Mouse (Mus musculus) layer of hippocampus, adult 11-12 months (tissue): ENCODE measurements around the gene Ets1.

Source experiments
- DNase-seq: peaks from one replicate; pipeline ENCODE4 v3.0.0; 2022; ENCODE audit warnings: low spot score

Gene Ets1

GRCm38 (mm10) chr9:32666611-32667517 lies 30.8 kb downstream of the Ets1 start:
- DNase-seq = peak; percentile 11

DNA sequence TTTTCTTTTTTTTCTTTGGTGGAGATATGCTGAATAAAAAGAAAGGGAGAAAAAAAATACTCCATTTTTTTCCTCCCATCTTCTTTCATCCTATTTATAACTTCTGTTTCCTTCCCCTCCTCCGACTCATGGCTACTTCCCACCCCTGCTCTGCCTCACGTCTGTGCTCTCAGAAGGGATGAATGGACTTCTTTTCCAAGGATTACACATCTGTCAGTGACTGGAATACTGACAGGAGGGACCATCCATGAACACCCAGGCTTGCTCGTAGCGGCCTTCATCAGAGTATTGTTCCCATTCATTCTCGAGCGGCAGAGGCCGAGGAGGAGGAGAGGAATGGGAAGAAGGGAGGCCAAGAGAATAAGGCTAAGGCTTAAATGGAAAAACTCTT lies 31.5 kb downstream of the Ets1 start:
- no peak for DNase-seq

GRCm38 (mm10) chr9:32668075-32668673 lies 32.2 kb downstream of the Ets1 start:
- no peak for DNase-seq

- DNase-seq = no peak
Observed at GRCm38 (mm10) chr9:32669397-32669796, 33.4 kb downstream of the Ets1 start.

GRCm38 (mm10) chr9:32671970-32672859 lies 36.2 kb downstream of the Ets1 start:
- DNase-seq = peak; percentile 24

DNA sequence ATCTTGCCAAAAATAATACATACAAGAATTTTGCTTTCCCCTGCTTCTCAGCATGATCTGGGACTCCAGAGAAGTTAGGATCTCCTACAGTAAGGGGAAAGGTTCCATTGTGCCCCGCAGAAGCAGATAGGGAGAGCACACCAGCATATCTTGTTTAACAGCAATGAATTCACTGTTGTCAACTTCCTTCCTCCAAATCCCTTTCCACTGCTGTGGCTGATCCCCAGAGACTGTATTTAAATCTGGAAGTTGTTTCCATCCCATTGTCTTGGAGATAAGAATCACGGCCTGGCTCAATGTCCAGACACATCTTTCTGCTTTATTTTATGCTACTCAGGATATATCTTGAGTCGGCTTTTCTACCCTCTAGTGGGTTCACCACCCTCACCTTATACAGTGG lies 37.9 kb downstream of the Ets1 start:
- DNase-seq = no peak

DNA sequence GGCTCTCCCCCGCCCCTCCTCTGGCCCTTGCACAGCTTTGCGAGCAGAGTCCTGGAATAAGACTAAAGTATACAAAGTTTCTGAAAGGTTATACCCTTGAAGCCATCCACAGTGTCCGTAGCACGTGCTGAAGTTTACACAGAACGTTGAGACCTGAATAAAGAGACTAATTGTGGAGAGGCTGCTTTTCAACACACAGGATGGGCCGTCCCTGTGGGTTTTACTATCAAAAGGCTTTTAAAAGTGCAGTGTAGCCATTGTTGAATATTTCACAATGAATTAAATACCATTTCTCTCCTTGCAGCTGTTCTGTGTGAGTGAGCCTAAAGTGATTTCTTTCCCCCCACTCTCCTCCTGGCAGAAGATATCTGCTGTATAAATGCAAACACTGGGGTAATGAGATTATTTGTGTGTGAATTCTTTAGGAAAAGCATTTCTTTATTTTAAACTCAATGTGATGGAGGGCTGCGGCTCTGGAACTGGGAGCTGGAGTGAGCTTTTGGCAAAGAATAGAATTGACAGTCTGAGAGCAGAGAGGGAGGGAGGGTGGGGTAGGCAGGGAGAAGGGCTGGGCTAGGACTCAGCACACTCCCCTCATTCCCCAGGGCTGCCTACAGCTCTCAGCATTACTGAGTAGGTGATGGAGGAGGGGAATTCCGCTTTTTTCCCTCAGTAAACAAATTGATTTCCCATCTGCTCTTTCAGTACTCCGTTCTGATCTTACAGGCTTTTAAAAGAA lies 39.8 kb downstream of the Ets1 start:
- no peak for DNase-seq

- DNase-seq = no peak
Observed at GRCm38 (mm10) chr9:32676480-32676879, 40.5 kb downstream of the Ets1 start.

DNA sequence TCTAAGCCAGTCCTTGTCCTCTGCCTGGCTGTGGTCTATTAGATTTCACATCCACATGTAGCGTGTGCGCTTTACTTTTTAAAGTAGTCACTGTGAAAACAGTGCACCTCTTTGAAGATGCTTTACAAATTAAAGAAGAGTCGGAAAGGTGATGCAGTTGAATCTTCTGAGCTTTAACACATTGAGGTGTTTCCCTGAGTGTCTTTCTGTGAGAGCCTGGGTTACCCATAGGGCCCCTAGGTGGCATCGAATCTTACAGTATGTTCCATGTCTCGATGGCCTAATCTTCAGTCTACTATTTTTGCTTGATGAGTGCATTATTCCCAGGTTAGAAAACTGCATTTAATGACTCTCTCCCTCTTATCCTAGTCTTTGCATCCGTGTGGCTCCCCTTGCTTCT lies 41.6 kb downstream of the Ets1 start:
- DNase-seq = no peak

- no peak for DNase-seq
Observed at GRCm38 (mm10) chr9:32678120-32678757, 42.2 kb downstream of the Ets1 start.

GRCm38 (mm10) chr9:32679531-32679930 lies 43.5 kb downstream of the Ets1 start:
- DNase-seq = no peak

GRCm38 (mm10) chr9:32680201-32680600 lies 44.2 kb downstream of the Ets1 start:
- no peak for DNase-seq

GRCm38 (mm10) chr9:32685793-32686558 lies 50.0 kb downstream of the Ets1 start:
- peak; percentile 26 for DNase-seq

GRCm38 (mm10) chr9:32688351-32688750 lies 52.3 kb downstream of the Ets1 start:
- DNase-seq = no peak

DNA sequence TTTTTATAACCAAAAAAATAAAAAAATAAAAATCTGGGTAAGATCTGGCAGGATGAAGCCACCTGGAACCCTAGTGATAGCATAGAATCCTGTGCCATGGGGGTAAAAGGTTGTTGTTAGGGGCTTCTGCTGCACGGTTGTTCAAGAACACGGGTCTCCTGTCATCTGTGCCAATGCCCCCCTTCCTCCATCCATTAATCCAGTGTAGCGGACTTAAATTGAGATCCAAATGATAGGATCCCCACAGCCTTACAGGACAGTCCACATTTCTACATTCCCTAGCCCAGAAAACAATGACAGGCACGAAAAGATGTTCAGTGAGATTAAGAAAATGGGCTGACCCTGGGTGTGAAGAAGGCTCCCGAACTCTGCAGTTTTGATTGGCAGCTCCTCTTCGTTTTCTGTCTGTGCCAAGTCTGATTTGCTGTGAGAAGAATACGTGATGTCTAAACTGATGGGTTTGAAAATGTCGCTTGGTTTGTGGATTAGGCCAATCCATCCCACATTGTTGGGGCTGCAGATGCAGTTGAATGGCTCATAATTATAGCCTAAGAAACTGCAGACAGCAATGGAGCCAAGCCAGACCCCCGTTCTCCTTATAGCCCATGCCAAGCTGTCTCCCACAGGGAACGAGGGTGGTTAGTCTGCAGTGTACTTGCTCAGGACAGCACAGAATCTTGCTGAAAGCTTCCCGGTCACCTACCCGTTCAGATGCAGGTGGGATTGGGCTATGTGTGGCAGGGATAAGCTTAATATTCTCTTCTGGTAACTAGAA lies 55.3 kb downstream of the Ets1 start:
- no peak for DNase-seq

DNA sequence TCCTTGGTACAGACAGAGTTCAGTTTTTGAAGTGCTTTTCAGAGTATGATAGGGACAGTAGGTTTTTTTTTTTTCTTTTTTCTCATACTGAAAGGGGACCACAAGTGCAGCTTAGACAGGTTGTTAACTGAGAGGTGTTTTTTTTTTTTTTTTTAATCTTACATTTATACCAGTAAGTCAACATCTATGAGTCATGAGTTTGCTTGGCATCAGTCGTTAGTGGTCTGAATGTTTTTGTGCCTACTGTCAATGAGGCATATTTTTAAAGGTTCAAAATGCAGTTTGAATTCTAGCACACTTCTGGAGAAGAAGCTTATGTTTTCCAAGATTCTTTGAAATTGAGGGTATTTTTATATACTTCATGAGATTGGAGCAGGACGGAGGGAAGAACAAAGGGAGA lies 56.9 kb downstream of the Ets1 start:
- DNase-seq = no peak

DNA sequence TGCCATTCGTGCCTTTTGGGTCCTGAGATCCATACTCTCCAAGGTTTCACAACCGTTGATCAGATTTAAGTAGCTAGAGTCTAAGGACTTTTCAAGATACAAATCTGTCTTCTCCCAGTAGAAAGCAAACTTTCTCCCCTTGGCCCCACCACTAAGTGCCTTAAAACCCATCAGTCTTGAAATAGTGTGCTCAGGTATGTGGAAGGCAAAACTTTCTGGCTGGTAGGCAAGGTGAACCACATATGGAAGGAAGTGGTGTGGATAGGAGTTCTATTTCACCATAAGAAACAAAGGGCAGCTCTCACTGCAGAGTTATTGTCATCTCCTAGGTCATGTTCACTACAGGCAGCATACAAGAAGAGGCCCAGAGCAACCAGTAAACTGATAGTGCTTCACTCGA lies 57.4 kb downstream of the Ets1 start:
- DNase-seq = no peak

GRCm38 (mm10) chr9:32694111-32694824 lies 58.2 kb downstream of the Ets1 start:
- no peak for DNase-seq

DNA sequence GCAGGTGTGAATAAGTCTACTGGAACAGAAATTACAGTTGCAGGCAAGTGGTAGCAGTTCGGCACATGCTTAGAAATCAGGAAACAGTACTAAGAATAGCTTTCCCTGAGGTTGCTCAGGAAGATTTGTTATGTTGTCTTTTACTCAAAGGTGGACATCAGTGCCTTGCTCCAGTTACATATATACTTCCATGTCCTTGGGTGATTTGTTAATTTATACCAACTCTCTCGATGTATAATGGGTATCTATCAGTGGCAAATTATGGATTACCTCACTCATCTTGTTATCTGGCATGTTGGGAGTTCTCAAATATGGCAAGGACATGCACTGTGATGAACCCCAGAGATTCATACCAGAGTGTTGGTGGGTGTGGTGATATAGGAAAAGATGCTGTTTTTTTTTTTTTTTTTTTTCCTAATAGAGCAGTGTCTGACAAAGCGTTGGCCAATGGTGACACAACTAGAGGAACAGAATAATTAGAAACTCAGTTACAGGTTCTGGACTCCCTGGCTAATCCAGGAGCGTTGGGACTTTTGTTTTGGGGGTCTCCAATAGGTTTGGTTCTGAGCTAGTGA lies 59.0 kb downstream of the Ets1 start:
- DNase-seq = no peak
